Mouse (Mus musculus) ES-Bruce4 (cell line): ENCODE measurements around the gene Cd4. TPM values are rescaled to one million over a fixed set of nuclear protein-coding genes. Genes with fewer than 3 reads are reported as not detected.

Source experiments
- H3K27ac ChIP-seq: 2 replicates; pipeline ENCODE4 v1.5.1; 2012; ENCODE audit warnings: low read length, inconsistent platforms; ENCODE audit not compliant: insufficient read depth
- H3K27me3 ChIP-seq: 2 replicates; pipeline ENCODE4 v1.6.1; 2012; ENCODE audit warnings: mild to moderate bottlenecking, low read length, inconsistent platforms; ENCODE audit not compliant: control insufficient read depth, poor library complexity, insufficient read depth, severe bottlenecking
- H3K36me3 ChIP-seq: 2 replicates; pipeline ENCODE4 v1.6.1; 2012; ENCODE audit warnings: inconsistent platforms, mild to moderate bottlenecking, low read length, moderate library complexity; ENCODE audit not compliant: control insufficient read depth, poor library complexity, insufficient read depth, severe bottlenecking
- H3K4me1 ChIP-seq: one replicate; pipeline ENCODE4 v1.8.1; 2011; ENCODE audit warnings: low read length; ENCODE audit not compliant: control insufficient read depth, insufficient read depth
- H3K4me3 ChIP-seq: 2 replicates; pipeline ENCODE4 v1.5.1; 2011; ENCODE audit warnings: low read depth, mild to moderate bottlenecking, low read length
- H3K9ac ChIP-seq: 2 replicates; pipeline ENCODE4 v1.6.1; 2012; ENCODE audit warnings: low read depth, mild to moderate bottlenecking, inconsistent platforms; ENCODE audit not compliant: poor library complexity, severe bottlenecking
- H3K9me3 ChIP-seq: replicated peaks from 2 replicates; pipeline ENCODE4 v1.6.1; 2012; ENCODE audit warnings: mild to moderate bottlenecking, low read length, inconsistent platforms; ENCODE audit not compliant: control insufficient read depth, poor library complexity, insufficient read depth, severe bottlenecking
- CTCF ChIP-seq: IDR thresholded peaks from one replicate; pipeline ENCODE4 v1.8.1; 2011; ENCODE audit warnings: low read depth, low read length
- EP300 ChIP-seq: IDR thresholded peaks from 2 replicates; pipeline ENCODE4 v1.6.1; 2011; ENCODE audit warnings: low read depth, low read length; ENCODE audit not compliant: insufficient read depth
- POLR2A ChIP-seq: IDR thresholded peaks from one replicate; pipeline ENCODE4 v1.8.1; 2011; ENCODE audit warnings: low read length; ENCODE audit not compliant: insufficient read depth
- polyA plus RNA-seq: library from polyadenylated mRNA; stranded (reverse); fragments of >200 nt; gene quantifications from 2 replicates; pipeline ENCODE4 v1.2.4, GENCODE M21; 2011; ENCODE audit warnings: low read depth; ENCODE audit not compliant: missing spikeins, insufficient read depth, insufficient read length

The Cd4 gene
- polyA plus RNA-seq, 1 experiment = not detected

- Histone ChIP-seq H3K9ac (no peak overlapping the region), H3K27ac (no peak overlapping the region), H3K4me3 (no peak overlapping the region), H3K4me1 (peaks cover 5% of the 10 kb centered on the region), H3K27me3 (no peaks in the 10 kb centered on the region), H3K9me3 (no peaks in the 10 kb centered on the region), H3K36me3 (0 out of 2 replicates have a peak, but pooled peaks cover 6% of the 10 kb centered on the region)
- TF ChIP-seq CTCF = no peak
Measured at GRCm38 (mm10) chr6:124913721-124914285, 25.8 kb upstream of the Cd4 start.

GRCm38 (mm10) chr6:124913214-124913613 lies 25.2 kb upstream of the Cd4 start:
- Histone ChIP-seq H3K4me3 (no peak overlapping the region), H3K36me3 (0 out of 2 replicates have a peak, but pooled peaks cover 6% of the 10 kb centered on the region), H3K27me3 (no peaks in the 10 kb centered on the region), H3K9ac (no peak overlapping the region), H3K27ac (no peak overlapping the region), H3K4me1 (peaks cover 5% of the 10 kb centered on the region), H3K9me3 (no peaks in the 10 kb centered on the region)
- TF ChIP-seq CTCF (no peak), EP300 (no peak), POLR2A (no peak)

GRCm38 (mm10) chr6:124911533-124912218 lies 23.7 kb upstream of the Cd4 start, which contains the start of gene Lag3:
Gene Lag3 (minus strand): TSS chr6:124911705.
- Histone ChIP-seq H3K9me3 (no peaks in the 10 kb centered on the region), H3K4me1 (peaks cover 5% of the 10 kb centered on the region), H3K4me3 (no peak within 1 kb of the TSS), H3K27me3 (no peaks in the 10 kb centered on the region), H3K9ac (peak within 1 kb of the TSS; percentile 10; the same call in 1 of the 2 replicates), H3K27ac (no peak within 1 kb of the TSS), H3K36me3 (0 out of 2 replicates have a peak, but pooled peaks cover 6% of the 10 kb centered on the region)
- TF ChIP-seq EP300 (no peak), POLR2A (no peak), CTCF (no peak)

GRCm38 (mm10) chr6:124910032-124910431 lies 22.0 kb upstream of the Cd4 start:
- peaks cover 5% of the 10 kb centered on the region for H3K4me1 ChIP-seq
- H3K27ac ChIP-seq = no peak overlapping the region
- H3K4me3 ChIP-seq = peak overlapping the region; percentile 41
- TF ChIP-seq POLR2A (no peak), CTCF (no peak), EP300 (0 out of 2 replicates have a peak, but pooled peaks have one; percentile 51)
- H3K9ac ChIP-seq = peak overlapping the region; percentile 17; the same call in 1 of the 2 replicates
- H3K36me3 ChIP-seq = 0 out of 2 replicates have a peak, but pooled peaks cover 6% of the 10 kb centered on the region
- H3K27me3 ChIP-seq = no peaks in the 10 kb centered on the region
- H3K9me3 ChIP-seq = no peaks in the 10 kb centered on the region

- Histone ChIP-seq H3K9ac (no peak overlapping the region), H3K4me3 (no peak overlapping the region), H3K36me3 (no peaks in the 10 kb centered on the region), H3K27me3 (no peaks in the 10 kb centered on the region), H3K27ac (no peak overlapping the region), H3K4me1 (peaks cover 2% of the 10 kb centered on the region), H3K9me3 (no peaks in the 10 kb centered on the region)
- no peak for TF ChIP-seq CTCF
- no peak for TF ChIP-seq POLR2A
- TF ChIP-seq EP300 = no peak
Measured at GRCm38 (mm10) chr6:124907767-124908166, 19.7 kb upstream of the Cd4 start.
